Mouse (Mus musculus) ES-E14 (cell line): ENCODE results near the gene Polr2j.

Experiments used
- CHD2 ChIP-seq: IDR thresholded peaks from 2 replicates; pipeline ENCODE4 v1.6.1; 2014; ENCODE audit warnings: mild to moderate bottlenecking, low read depth, low read length, inconsistent platforms
- HCFC1 ChIP-seq: IDR thresholded peaks from 2 replicates; pipeline ENCODE4 v1.6.1; 2012; ENCODE audit warnings: low read length, inconsistent platforms, borderline replicate concordance; ENCODE audit not compliant: insufficient read depth
- ZC3H11A ChIP-seq: IDR thresholded peaks from 2 replicates; pipeline ENCODE4 v1.6.1; 2012; ENCODE audit warnings: low read depth, mild to moderate bottlenecking, inconsistent platforms, low read length, borderline replicate concordance
- ZNF384 ChIP-seq: IDR thresholded peaks from 2 replicates; pipeline ENCODE4 v1.6.1; 2012; ENCODE audit warnings: low read depth, low read length, inconsistent platforms

DNA sequence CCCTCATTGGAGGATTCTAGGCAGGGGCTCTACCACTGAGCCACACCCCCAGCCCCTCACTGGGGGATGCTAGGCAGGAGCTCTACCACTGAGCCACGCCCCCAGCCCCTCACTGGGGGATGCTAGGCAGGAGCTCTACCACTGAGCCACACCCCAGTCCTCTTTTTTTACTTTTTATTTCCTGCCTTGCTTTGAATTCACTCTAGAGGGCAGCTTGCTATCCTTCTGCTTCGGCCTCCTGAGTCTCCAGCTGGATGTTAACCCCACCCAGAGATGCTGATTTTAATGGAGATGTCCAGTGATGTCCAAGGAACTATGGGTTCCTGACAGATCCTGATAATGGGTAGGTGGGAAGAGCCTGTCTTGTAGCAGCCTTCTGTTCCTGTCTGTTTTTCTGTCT lies 47.0 kb upstream of the Polr2j start:
- TF ChIP-seq CHD2 (no peak), ZNF384 (no peak), HCFC1 (no peak), ZC3H11A (no peak)
